Mouse (Mus musculus) layer of hippocampus, adult 2 months (tissue): ENCODE results near the gene C87977. TPM values are rescaled to one million over a fixed set of nuclear protein-coding genes. Genes with fewer than 3 reads are reported as not detected.
"Not testable (repeated sequence)": the region's sequence is repeated elsewhere in the genome, so short reads cannot be mapped to it uniquely, and the experiment has no call there.

Experiments
- DNase-seq, 2 experiments: peaks; one replicate each; pipeline ENCODE4 v3.0.0; 2022; ENCODE audit warnings: low spot score in 2 of 2
- H3K27ac ChIP-seq: fragments of 200-600 bp; 2 replicates; pipeline ENCODE4 v1.8.1; 2022
- H3K4me3 ChIP-seq: fragments of 200-600 bp; 2 replicates; pipeline ENCODE4 v1.8.1; 2022; ENCODE audit warnings: mild to moderate bottlenecking
- CTCF ChIP-seq: fragments of 200-600 bp; conservative IDR thresholded peaks from 2 replicates; pipeline ENCODE4 v1.8.1; 2022; ENCODE audit warnings: antibody characterized with exemption, mild to moderate bottlenecking, moderate library complexity
- long read RNA-seq, 2 experiments: library from polyadenylated mRNA; stranded (forward); transcript quantifications; one replicate each; pipeline ENCODE4 v2.0.0; 2021; ENCODE audit warnings: borderline mapping rate in 2 of 2
- total RNA-seq, 2 experiments: library from RNA; stranded (reverse); gene quantifications; 2 replicates each; pipeline ENCODE4 v1.2.3; 2021

The C87977 gene
- not detected for total RNA-seq
- long read RNA-seq, experiment 1: 0 reads
- long read RNA-seq, experiment 2: 0 reads

DNA sequence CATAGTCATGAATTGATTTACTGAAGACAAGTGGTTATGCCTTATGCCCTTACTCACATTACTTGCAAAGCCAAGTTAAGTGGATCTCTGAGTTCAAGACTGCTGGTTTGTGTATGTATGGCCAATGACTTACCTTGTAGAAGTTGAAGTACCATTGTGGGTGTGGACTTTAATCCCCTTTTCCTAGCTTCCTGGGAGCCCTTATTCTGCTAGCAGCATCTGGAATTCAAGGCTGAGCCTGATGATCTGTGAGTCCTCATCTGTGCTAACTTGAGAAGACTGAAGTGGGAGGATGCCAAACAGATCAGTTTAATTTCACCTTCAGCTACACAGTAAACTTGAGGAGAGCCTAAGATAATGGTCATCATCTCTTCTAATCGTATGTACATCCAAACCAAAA, at the start of gene C87977:
TSS of gene C87977 (minus strand) at position 101 of the 400 bp plus-strand sequence.
- H3K4me3 ChIP-seq, DNase-seq, H3K27ac ChIP-seq: not testable (repeated sequence)

DNA sequence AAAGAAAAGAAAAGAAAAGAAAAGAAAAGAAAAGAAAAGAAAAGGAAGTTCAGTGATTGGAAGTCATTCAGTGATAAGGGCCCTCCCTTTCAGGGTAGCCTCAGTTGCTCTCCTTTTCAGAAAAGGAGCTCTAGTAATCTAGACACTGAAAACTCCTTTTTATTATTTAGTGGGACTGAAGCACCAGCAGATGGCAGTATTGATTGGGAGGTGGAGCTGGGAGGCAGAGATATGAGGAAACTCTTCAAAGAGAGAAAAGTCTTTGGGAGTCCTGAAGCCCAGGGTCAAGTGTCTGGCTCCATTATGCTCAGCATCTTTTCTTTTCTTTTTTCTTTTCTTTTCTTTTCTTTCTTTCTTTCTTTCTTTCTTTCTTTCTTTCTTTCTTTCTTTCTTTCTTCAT, 41.6 kb upstream of the C87977 start:
- not testable (repeated sequence) for H3K27ac ChIP-seq, DNase-seq, H3K4me3 ChIP-seq

GRCm38 (mm10) chr4:144190419-144190818, 22.7 kb downstream of the C87977 start, which contains the start of gene Oog2:
Oog2 (plus strand) TSS chr4:144190719.
- Histone ChIP-seq H3K27ac (no peak within 1 kb of the TSS), H3K4me3 (no peak within 1 kb of the TSS)
- TF ChIP-seq CTCF: no peak
- no peak for DNase-seq

GRCm38 (mm10) chr4:144162563-144162962, 50.6 kb downstream of the C87977 start, which contains the start of gene Oog3:
Oog3 (minus strand) TSS chr4:144162663.
- H3K27ac ChIP-seq: no peak within 1 kb of the TSS
- no peak for DNase-seq
- TF ChIP-seq CTCF: no peak
- no peak within 1 kb of the TSS for H3K4me3 ChIP-seq

Other genes starting within 250 kb of the C87977 start
- not detected for gene Gm13101, start 246.4 kb downstream of the C87977 start, total RNA-seq
- gene Pramef17, start 218.9 kb downstream of the C87977 start, total RNA-seq: not detected
- not detected for gene Pramel4, start 154.2 kb downstream of the C87977 start, total RNA-seq
- not detected for gene Gm13102, start 106.8 kb downstream of the C87977 start, total RNA-seq
- not detected for gene Oog3, start 50.7 kb downstream of the C87977 start, total RNA-seq
- gene Oog2, start 22.6 kb downstream of the C87977 start, total RNA-seq: not detected
- not detected for gene Pramel5, start 67.2 kb upstream of the C87977 start, total RNA-seq
- not detected for gene Gm13128, start 116.9 kb upstream of the C87977 start, total RNA-seq
- gene Gm13119, start 144.6 kb upstream of the C87977 start, total RNA-seq: not detected
- gene Pramef20, start 164.6 kb upstream of the C87977 start, total RNA-seq: not detected
- gene Pramef12, start 195.1 kb upstream of the C87977 start, total RNA-seq: not detected
- gene 1700012P22Rik, start 225.5 kb upstream of the C87977 start, total RNA-seq: not detected
- not detected for gene Gm9944, start 240.0 kb upstream of the C87977 start, total RNA-seq